Mouse (Mus musculus) forelimb bud, embryonic 11.5 days (tissue): ENCODE measurements around the gene Gm9821.

ENCODE experiments used
- DNase-seq: peaks from one replicate; pipeline ENCODE4 v3.0.0-alpha.2; 2012; ENCODE audit warnings: low read depth, low spot score

Gm9821 gene

DNA sequence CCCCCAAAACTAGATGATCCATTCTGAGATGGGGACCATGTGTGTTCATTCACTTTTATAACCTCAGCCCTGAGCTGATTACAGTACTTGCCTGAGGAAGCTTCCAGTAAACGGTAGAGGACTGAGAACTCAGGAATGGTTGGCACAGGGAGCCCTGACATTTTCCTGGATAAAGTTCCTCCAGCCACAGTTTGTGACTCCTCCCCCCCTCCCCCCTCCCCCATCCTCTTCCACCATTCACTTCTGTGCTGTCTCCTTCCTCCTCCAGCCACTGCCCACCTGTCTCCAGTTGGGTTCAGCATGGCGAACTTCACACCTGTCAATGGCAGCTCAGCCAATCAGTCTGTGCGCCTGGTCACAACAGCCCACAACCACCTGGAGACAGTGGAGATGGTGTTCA lies 18.6 kb upstream of the Gm9821 start, which contains the start of gene Chrm4:
Gene Chrm4, plus strand, starts transcription at position 301 of the 400 bp plus-strand sequence.
- DNase-seq: no peak

GRCm38 (mm10) chr2:91927826-91928533 lies 17.5 kb upstream of the Gm9821 start:
- peak; percentile 81 for DNase-seq

- no peak for DNase-seq
These were observed 16.8 kb upstream of the Gm9821 start for GRCm38 (mm10) chr2:91928534-91929350.

DNA sequence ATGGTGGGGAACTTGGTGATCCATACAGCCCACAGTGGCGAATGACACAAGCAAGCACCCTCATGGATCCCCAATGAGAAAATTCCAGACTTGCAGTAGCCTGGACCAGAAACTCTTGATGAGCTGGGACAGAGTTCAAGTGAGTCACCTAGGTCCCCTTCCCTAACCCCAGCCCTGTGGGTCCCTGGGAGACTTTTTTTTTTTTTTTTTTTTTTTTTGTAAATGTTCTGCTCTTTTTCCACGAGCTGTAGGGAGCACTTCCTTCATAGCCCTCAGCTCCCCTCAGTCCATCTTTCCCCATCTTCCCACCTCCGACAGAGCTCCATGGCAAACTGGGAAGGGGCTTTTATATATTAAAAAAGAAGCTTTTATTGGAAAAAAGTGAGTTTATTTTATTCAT lies 16.0 kb upstream of the Gm9821 start:
- DNase-seq: no peak

GRCm38 (mm10) chr2:91929936-91930335 lies 15.6 kb upstream of the Gm9821 start:
- DNase-seq: peak; percentile 92

DNA sequence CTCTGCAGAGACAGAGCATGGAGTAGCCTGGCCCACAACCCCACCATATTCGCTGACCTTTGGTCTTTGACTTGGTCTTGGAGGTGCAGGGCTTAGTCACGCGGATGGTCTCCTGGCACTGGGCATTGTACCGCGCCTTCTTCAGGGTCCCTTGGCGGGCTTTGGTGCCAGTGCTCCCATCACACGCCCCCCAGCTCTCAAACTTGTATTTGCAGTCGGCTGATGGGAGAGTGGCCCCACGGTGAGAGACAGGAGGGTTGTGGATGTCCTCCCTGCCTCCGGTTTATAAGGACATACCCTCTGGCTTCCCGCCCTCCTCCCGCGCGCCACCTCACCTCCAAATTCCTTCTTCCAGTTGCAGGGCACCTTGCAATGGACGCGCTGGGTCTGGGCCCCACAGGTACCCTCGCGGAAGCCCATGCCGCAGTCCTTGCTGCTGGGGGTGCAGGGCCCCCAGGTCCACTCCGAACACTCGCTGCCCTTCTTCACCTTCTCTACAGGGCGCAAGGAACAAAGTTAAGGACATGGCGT lies 14.7 kb upstream of the Gm9821 start:
- DNase-seq: no peak

GRCm38 (mm10) chr2:91931328-91932159 lies 14.0 kb upstream of the Gm9821 start:
- peak; percentile 85 for DNase-seq

DNA sequence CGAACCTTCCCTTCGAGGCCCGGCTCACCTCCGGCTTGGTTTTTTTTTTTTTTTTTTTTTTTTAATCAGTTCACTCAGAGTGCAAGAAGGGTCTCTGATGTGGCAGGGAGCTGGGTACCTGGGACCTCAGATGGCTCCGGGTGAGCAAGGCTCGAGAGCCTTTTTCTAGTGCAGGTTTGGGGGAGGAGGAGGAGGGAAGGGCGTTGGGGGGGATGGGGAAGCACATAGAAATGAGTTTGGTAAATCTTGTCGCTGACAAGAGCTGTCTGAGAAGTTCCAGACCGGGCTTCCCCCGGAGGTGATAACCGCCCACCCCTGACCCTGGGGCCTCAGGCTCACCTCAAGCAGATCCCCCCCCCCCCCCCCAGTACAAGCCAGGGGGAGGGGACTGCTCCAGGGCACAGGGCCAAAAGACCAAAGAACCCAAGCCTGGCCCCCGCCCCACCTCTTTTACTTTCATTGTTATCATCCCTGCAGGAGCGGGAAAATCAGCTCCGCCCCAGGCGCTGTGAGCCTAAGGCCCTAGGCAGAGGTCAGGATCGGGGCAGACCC lies 13.3 kb upstream of the Gm9821 start, which contains the start of gene Mdk:
Gene Mdk, minus strand, starts transcription at position 138 of the 552 bp plus-strand sequence.
- DNase-seq: no peak

DNA sequence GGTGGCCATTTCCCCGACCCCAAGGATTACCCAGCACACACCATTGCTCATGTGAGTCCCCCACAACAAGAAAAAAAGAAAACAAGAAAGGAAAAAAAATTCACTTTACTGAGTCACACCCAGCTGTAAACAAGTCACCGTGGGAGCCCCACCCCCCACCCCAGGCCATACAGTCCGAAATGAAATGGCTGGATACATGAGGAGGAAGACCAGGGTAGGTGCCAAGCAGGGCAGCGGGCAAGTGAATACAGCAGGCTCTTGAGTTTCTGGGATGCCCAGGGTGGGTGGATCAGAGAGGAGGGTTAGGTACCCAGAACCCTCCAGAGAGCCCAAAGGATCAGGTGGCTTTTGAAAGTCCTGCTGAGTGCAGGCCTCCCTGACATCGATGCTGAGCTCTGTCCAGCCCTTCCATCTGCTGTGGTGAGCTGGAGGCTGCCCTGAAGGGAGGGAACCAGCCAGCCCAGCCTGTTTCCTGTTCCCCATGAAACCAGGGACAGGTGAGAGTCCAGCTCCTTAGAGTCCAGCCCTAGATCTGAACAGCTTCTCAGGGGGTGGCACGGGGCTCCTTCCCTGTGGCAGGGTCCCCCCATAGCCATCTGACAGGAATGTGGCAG lies 12.7 kb upstream of the Gm9821 start:
- no peak for DNase-seq

DNA sequence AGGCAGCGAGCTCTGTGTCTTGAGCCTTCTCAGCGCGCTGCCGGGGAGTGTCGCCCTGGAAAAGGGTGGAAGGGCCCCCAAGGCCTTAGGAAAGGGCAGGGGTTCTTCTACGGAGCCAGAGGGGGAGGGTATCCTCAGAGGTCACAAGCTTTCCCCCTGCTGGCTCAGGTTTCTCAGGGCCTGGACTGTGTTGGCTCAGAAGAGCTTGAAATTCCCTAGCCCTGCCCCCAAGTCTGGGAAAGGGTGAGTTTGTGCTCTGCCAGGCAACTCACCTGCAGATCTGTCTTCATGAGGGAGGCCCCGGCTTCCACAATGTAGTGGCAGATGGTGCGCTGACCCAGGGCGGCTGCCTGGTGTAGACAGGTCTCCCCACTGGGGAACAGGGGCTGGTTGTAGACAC lies 12.0 kb upstream of the Gm9821 start:
- DNase-seq: no peak

DNA sequence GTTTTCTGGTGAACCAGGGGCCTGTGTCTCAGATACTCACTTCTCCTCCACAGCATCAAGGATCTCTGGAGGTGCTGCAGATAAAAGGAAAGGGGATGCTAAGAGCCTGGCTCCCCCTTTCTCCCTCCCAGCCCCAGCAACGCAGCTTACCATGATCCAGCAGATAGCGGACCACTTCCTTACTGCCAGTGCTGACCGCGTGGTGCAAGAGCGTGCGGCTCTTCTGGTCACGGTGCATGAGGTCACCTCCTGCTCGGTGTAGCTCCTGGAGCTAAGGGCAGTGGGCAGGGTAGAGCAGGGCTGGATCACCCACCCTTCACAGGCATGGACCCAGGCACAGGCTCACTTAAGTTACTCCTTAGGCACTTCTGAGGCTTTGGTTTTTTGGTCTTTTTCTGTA lies 11.5 kb upstream of the Gm9821 start:
- DNase-seq: no peak

- no peak for DNase-seq
These were observed 10.5 kb upstream of the Gm9821 start for GRCm38 (mm10) chr2:91934826-91935525.

GRCm38 (mm10) chr2:91936154-91936553 lies 9.3 kb upstream of the Gm9821 start:
- no peak for DNase-seq

DNA sequence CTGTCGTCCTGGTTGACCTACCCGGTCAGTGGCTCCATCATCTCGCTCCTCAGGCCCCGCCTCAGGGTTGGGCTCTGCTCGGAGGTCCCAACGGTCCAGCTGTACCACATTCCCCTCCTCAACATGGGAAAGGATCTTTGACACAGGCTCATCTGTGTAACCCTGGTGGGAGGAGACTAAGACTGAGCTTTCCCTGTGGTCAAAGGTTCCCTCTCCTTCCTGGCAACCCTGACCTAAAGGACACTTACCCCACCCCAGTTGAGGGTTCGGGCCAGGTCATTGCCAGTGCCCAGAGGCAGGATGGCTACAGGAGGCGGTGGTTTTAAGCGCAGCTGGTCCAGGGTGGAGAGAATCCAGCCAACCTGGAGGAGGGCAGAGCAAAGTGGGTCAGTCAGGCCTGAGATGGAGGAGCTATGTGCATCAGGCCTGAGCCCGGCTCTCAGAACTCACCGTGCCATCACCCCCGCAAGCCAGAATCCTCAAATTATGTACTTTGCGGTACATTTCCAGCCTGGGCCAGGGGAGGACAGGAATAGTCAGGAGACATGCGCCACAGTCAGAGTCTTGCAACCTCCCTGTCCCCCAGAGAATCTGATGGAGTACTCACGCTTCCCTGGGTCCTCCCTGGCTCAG lies 6.1 kb upstream of the Gm9821 start:
- no peak for DNase-seq

GRCm38 (mm10) chr2:91942356-91942755 lies 3.1 kb upstream of the Gm9821 start:
- no peak for DNase-seq

DNA sequence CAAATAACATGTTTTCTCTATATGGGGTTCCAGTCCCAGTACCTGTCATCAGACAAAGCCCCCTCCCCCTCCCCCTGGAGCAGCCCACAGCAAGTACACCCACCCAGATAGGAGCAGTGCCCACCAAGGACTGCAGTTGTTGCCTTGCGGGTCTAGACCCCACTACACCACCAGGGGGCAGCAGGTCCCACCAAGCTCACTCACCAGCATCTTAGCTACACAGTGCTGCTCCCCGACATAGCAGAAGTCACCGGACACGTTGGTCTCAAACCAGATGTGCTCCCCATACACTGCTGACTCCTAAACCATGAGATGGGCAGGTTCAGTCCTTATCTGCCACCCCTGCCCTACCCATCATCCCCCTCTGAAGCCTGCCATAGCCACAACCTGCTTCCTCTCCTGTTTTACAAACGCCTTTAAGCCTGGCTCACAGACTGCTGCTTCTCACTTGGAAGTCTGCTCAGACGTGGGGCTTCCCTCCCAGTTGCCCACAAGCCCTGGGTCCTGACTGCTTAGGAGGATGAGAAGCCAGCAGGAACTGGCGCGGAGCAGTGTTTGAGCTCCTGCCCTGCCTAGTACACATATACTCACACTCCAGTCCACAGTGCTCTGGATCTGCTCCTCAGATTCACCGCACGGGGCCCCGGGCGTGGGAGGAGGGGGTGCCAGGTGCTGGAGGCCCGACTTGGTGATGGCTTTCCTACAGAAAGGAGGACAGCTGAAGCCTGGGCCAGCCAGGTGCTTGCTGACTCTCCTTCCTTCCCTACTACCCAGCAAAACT lies 1.1 kb upstream of the Gm9821 start:
- peak; percentile 80 for DNase-seq

DNA sequence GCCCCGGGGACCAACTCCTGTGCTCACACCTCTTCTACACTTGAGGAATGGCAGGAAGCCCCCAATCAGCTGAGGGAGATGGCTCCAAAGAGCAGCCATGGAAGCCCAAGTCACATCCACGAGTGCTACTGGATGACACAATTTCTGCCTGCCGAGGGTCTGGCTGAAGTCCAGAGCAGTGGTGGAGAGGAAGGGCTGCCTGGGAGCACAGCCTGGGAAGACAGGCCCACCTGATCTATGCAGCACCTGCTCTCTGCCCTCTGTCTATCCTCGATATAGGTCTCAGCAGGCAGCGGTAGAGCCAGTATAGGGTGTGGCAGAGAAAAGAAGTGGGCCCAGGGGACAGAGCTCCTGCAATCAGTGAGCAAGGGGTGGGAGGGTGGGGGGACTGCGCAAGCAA lies 1.3 kb downstream of the Gm9821 start:
- DNase-seq: no peak

GRCm38 (mm10) chr2:91947397-91948150 lies 2.1 kb downstream of the Gm9821 start:
- no peak for DNase-seq
